Mouse (Mus musculus) gastrocnemius, adult 18-20 months (tissue): ENCODE results near the gene Tmem11. TPM values are rescaled to one million over a fixed set of nuclear protein-coding genes. Genes with fewer than 3 reads are reported as not detected.
"Not testable (repeated sequence)": the region's sequence is repeated elsewhere in the genome, so short reads cannot be mapped to it uniquely, and the experiment has no call there.

Source experiments
- DNase-seq: peaks from one replicate; pipeline ENCODE4 v3.0.0; 2021; ENCODE audit warnings: low spot score
- total RNA-seq, 2 experiments: library from RNA; stranded (reverse); gene quantifications; 2 replicates each; pipeline ENCODE4 v1.2.3; 2021

Tmem11 gene
- total RNA-seq, 2 experiments from 2014 or later = 41.0 to 42.9 TPM

DNA sequence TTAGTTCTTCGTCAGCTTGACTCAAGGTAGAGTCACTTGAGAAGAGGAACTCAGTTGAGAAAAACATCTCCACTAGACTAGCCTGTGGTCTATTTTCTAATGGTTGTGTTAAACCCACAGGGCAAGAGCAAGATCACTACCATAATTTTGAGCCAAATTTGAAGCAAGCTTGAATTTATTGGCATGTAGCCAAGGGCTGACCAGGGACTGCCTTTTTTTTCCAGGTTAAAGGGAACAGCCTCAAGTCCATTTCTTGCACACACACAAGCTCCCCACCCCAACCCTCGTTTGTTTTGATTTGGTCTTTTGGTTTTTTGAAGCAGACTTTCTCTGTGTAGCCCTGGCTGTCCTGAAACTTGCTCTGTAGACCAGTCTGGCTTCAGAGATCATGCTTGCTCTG is 10.8 kb upstream of the Tmem11 start:
- no peak for DNase-seq

DNA sequence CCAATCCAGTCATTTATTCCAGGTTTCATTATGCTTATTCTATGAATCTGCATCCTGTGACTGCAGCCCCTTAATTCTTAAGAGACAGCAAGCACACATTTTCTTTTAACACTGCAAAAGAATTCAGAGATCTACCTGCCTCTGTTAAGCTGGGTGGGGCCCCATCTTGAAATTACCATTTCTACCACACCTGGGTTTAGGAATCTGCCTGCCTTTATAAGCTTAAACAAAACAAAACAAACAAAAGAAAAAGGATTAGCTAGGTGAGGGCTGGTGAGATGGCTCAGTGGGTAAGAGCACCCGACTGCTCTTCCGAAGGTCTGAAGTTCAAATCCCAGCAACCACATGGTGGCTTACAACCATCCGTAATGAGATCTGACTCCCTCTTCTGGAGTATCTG is 7.9 kb upstream of the Tmem11 start:
- DNase-seq = not testable (repeated sequence)

DNA sequence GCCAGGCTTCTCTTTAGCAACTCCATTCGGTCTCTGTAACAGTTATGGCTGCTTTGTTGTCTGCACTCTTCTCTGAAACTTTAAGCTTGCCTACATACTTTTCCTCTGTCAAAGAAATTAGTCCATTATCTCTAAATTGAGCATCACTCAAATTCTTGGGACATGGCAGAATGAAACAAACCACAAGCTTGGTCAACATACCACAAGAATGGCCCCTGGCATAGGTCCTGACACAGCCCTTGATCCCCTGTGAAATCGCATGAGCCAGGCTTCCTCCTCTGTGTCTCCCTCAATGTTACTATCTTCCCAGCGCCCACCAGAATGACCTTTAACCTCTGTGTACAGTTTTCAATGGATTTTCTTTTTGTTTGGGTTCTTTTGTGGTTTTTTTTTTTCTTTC is 3.3 kb upstream of the Tmem11 start:
- no peak for DNase-seq

DNA sequence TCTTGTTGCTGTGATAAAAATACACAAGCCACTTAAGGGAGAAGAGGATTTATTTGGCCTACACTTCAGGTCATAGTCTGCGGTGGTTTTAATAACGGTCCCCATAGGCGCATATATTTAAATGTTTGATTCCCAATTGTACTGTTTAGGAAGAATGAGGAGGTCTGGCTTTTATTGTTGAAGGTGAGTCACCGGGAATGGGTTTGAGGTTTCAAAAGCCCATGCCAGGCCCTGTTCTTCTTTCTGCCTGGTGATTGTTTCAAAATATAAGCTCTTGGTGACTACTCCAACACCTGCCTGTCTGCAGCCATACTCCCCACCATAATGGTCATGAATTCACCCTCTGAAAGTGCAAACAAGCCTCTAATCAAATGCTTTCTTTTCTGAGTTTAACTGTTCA is 1.5 kb upstream of the Tmem11 start:
- no peak for DNase-seq

DNA sequence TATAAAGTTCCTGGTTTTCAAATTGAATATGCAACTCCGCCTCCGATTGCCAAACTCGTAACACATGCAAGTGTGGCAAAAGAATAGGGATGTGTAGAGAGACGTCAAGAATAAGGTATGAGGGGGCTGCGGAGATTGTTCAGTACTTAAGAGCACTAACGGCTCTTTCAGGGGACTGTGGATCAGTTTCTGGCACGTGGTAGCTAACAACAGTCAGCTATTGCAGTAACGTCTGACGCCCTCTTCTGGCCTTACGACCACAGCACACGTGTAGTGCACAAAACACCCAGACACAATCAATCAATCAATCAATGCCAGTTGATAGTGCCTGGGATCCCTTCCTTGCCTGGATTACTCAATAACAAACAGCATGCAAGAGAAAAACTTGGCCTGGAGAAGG is 351 bp upstream of the Tmem11 start:
- peak; percentile 66 for DNase-seq

DNA sequence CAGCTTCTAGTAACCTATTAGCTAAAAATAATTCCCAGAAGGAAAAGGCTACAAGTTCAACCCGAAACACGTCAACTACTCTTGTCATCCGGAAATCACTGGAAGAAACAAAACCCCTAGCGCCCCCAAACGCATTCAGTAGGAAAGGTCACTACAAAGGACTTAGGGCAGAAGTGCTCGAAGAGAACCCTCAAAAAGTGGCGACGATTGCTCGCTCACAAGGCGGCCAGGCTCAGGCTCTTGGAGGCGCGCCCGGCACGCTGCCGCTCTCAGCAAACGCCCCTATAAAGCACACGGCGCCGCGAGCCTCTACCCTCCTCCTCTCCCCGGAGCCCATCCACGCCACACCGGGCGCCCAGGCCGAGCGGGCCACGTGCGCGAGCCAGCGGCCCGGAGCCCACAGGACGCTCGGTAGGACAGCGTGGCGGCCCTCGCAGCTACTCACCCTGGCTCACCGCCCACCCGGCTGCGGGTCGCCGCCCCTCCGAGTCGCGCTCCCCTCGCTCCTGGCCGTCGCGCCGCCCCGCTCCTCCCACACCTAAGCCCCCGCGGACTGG is 938 bp downstream of the Tmem11 start:
- peak; percentile 66 for DNase-seq

DNA sequence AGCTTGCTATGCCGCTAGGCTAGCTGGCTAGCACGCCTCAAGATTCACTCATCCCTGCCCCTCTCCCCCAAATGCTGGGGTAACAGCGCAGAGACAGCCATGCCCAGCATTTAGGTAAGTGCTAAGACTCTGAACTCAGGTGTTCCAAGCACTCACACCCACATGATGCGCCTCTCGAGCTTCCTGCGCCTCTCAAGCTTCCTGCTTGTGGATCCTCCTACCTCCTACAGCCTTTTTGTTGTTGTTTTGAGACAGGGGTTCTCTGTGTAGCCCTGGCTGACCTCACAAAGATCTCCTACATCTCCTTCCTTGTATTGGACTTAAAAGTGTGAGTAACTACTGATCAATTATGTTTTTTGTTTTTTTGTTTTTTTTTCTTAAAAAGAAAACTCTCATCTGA is 6.0 kb downstream of the Tmem11 start:
- DNase-seq = no peak

DNA sequence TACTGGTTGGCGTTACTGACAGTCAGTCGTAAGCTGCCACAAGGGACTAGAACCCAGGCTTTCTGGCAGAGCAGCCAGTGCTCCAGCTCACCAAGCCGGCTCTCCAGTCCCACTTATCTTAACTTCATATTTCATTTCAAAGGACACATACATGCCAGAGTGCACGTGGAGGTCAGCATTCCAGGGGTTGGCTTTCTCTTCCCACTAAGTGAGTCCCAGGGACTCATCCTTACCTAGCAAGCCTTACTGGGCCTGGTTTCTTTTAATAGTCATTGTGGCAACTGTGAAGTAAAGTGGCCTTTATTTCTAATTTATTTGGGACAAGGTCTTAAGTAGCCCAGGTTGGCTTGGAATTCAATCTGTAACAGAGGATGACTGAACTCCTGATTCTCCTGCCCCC is 7.7 kb downstream of the Tmem11 start:
- no peak for DNase-seq

DNA sequence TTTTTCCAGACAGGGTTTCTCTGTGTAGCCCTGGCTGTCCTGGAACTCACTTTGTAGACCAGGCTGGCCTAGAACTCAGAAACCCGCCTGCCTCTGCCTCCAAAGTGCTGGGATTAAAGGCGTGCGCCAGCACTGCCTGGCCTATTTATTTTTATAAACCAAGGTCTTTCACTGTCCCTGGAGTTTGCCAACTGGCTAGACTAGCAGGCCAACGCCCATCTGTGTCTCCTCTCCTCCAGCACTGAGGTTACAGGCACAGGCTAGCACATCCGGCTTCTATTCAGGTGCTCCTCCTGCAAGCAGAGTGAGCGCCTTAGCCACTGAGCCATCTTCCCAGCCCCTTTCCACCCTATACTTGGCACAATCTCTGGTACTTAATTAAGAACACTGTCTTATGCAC is 9.6 kb downstream of the Tmem11 start:
- not testable (repeated sequence) for DNase-seq

DNA sequence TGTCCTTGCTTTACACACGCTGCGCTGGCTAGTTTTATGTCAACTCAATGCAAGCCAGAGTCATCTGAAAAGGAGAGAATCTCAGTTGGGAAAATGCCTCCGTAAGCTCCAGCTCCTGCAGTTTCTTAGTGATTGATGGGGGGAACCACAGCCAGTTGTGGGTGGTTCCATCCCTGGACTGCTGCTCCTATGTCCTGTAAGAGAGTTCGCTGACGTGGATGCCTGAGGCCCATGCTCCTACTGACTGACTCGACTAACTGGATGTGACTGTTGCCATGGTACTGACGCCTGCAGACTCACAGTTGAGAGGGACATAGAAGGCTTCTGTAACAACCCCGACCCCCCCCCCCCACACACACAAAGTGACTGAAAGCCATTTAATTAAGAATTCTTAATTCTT is 11.2 kb downstream of the Tmem11 start:
- DNase-seq = no peak

DNA sequence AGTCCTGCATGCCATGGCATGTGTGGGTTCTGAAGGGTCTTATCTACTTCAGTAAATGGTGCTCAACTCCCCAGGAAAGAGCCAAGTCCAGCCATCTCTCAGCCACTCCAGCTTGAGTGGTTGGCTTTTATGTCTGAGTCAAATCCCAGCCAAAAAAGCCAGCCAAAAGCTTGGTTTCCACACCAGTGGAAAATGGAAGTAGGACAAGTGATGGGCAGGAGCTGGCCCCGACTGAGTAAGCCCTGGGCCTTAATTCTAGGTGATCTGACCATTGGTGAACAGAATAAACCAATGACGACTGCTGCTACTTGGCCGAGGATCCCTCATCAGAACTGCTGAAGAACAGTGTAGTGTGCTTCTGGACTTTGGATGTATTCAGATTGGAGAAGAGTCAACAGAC is 11.6 kb downstream of the Tmem11 start:
- no peak for DNase-seq

DNA sequence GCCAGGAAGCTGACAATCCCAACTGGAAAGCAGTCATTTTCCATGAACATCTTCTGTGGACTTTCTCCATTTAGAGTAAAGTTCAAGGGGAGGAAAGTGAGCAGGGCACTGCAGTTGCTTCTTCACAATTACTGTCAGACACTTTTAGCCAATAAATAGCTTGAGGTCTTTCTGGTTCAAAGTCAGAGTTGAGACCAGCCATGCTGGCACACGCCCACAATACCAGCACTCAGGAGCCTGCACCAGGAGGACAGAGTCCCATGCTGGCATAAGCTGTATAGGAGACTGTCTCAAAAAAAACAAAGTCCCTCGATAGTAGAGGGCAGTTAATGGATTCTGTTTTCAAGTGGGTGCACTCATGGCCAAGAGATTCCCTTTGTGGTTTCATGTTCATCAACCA is 13.1 kb downstream of the Tmem11 start:
- DNase-seq = no peak

DNA sequence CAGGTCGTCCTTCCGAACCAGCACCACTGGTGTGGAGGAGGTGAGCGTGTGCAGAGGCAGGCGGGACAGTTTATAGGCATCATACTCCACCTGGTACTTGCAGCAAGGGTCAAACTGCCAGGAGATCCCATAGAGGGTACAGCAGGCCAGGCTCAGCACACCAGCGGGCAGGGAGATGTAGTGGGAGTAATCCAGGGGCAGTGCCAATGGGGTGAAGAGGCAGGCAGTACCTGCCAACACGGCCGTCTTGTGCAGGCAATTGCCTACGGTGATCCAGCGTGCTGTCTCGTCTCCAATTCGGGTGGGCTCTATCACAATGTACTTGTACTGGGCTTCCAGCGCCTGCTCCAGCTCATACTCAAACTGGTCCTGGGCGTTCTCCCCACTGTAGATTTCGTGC is 14.2 kb downstream of the Tmem11 start:
- DNase-seq = peak; percentile 41

DNA sequence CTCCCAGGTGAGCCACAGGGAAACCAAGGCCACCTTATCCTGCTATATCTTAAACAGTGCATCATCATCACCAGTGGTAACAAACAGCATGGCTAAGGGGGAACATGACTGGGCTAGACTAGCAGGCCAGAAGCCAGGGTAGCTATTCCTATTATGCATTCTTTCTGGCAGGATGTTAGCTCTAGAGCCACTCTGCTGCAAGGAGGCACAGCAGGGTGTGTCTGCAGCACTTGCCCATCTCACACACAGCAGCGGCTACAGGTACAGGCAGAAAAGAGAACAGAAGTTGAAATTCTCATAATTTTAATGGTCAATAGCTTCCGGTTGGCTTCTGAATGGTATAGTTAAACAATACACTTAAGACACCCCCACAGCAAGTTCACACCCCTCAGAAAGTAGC is 14.9 kb downstream of the Tmem11 start:
- no peak for DNase-seq

DNA sequence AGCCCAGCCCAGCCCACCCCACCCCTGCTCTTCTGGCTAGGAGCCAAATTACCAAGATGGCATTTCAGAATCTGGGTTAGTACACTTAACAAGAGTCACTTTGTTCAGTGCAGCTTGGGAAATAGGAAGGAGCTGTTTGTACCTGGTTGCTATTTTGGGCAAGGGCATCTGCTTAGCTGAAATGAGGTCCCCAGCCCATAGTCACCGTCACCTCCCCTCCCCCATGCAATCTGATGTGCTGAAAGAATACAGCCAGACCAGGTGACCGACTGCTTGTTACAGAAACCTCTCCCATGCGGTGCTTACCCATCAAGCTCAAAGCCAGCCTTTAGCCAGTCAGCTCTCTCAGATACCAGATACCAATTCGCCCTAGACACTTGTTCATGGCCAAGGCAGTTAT is 15.9 kb downstream of the Tmem11 start:
- peak; percentile 50 for DNase-seq

DNA sequence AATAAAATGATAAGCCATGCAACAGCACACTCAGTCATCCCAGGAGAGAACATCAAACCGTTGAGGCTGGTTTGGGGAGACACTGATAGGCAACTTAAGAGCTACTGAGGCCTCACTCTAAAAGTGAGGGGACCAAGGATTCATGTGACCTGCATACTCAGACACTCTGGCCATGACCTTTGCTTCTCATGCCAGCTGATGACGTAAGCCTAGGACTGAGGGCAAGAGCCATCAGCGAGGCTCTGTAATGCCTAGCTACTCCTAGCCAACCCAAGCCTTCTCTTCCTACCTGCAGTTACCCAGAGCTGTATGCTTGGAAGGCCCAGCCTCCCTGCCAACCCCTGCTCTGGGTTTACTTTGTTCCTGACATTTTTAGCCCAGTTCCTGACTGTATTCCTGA is 17.1 kb downstream of the Tmem11 start:
- peak; percentile 34 for DNase-seq

DNA sequence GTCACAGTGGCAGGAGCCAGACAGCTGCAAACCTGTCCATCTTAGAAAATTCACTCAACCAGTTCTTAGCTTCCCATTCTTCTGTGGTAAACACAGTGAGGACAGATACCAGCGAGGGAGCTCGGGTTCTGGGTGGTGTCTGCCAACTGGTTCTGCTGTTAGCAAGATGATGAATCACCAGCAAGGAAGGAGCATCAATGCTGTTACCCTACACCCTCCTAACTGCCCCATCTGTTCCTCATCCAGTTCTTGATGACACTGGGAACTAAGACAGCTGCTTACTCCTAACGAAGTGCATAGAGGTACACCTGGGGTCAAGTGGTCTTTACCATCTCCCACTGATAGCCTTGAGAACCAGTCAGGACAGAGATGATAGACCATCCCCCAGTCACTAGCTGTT is 22.5 kb downstream of the Tmem11 start:
- DNase-seq = no peak

DNA sequence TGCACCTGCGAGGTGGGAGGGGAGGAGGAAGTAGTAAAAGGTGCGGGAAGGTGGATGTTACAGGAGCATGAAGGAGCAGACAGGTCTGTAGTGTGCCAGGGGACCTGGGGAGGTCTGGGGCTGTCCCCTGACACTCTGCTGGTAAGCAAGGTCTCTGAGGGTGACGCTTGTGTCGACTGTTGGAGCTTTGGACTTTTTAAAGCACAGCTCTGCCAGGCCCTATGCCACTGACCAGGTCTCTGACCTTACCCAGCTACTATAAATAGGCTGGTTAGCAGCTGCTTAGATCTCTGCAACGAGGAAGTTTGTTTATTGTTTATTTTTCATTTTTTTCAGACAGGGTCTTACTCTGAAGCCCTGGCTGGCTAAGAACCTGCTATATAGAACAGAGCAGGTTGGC is 33.7 kb downstream of the Tmem11 start:
- peak; percentile 20 for DNase-seq

DNA sequence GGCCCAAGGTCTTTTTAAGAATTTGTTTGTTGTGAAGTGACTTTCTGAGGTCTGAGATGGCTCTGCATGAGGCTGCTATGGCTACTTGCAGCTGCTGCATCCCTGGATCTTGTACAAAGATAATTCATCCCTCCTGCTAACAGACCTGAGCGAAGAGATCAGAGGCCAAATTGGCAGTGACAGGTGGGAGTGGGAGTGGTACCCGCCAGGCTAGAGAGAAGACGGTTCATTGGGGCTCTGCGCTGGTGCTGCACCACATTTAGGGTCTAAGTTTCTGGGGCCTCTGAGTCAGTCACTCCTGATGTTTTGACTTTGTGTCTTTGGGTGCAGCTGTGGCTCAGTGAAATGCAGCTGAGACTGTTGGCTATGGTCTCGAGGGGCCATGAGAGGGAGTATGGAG is 35.7 kb downstream of the Tmem11 start:
- DNase-seq = no peak

DNA sequence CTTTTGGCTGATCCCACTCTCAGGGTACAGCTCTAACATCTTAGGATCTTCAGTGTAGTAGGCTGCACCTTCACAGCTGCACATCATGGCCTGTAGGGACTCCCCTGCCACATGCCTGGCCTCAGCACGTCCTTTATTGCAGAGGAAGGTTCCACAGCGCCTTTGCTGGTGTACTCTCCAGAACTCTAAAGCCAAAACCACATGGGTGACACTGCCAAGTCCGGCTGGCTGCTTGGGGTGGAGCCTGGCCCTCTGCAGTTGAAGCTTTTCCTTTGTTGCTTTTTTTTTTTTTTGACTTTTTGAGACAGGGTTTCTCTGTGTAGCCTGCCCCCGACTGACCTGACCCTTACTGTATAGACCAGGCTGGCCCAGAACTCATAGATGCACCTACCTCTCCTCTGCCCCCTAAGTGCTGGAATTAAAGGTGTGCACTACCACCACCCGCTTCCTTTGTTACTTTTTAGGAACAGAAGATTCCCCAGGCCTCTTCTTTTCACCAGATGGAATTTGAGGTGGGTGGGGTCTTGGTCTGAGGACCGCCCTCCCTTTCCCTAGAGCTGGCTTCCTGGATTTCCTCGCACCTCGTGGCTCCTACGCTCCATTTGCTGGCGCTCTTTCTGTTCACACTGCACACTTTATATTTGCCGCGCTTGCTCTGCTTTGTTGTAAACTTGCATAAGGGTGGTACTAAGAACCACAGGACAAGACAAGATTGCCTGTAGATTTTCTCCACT is 37.4 kb downstream of the Tmem11 start:
- no peak for DNase-seq

DNA sequence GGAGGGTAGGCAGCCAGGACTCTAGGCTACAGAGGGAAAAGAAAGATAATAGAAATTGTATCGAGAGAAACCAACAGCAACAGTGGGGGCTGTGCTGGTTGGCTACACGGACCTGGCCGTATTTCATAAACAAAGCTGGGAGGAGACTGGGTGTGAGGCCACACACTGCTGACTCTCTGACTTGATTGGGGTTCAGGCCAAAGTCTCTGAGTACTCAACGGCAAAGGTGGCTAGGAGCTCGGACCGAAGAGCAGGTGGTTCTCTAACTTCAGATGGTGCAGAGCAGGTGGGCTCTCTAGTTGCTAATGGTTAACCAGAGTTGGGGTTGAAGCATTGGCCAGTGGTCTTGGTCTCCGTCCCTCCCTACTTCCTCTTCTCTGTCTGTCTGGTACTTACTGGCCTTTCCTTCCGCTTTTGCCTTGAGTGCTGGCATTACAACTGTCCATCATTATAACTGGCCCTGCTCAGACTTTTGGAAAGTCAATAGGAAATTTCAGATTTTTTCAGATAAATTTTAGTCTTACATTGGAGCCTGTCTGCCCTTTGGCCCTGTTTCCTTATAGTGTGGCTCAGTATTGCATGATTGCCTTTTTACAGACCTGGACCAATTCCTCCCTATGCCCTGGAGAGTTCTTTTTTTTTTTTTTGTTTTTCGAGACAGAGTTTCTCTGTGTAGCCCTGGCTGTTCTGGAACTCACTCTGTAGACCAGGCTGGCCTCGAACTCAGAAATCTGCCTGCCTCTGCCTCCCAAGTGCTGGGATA is 41.2 kb downstream of the Tmem11 start:
- no peak for DNase-seq

DNA sequence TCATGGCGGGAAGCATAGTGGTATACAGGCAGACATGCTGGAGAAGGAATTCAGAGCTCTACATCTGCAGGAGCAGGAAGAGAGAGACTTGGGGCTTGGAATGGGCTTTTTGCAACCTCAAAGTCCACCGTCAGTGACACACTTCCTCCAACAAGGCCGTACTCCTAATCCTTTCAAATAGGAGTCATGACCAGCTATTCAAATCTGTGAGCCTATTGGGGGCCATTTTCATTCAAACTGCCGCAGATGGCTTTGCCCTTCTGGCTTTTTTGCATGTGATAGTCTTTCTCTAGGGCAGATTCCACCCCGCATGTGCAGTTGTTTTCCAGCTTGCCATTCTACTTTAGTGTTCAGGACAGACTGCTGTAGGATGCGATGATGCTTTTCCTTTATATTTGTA is 42.2 kb downstream of the Tmem11 start:
- DNase-seq = no peak
